Mouse (Mus musculus): Measurements from ENCODE around the gene Ocel1. TPM values are rescaled to one million over a fixed set of nuclear protein-coding genes. Genes with fewer than 3 reads are reported as not detected.

Ocel1 gene
- total and polyA plus RNA-seq, 3 experiments = 8.0 to 15.2 (median 12.4) TPM

DNA sequence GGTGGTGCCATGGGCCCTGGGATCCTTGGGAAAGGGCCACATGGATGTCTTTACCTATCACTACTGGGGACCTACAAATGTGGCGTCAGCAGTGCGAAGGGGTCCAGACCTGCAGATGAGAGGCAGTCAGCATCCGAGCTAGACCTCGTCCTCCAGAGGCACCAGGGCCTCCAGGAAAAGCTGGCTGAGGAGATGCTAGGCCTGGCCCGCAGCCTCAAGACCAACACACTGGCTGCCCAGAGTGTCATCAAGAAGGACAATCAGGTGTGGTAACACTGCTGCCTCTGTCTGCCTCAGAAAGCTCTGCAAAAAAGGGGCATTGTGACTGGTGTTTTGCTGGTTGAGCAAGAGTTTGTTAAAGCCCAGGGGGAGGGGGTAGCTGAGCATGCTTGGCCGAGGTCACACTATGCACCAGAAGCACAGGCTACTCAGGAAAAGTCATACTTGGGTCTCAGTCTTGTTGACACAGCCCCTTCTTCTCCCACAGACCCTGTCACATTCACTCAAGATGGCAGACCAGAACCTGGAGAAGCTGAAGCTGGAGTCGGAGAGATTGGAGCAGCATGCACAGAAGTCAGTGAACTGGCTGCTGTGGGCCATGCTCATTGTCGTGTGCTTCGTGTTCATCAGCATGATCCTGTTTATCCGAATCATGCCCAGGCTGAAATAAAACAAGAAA lies 1.9 kb upstream of the Ocel1 start:
- Histone ChIP-seq H3K4me3 (no peak overlapping the region), H3K9ac (ENCODE audit: low read depth, low read length) (no peak overlapping the region), H3K27ac (no peak overlapping the region; the same call in 1 of the 2 replicates), H3K79me2 (replicated peaks; ENCODE audit: control insufficient read depth, insufficient read depth, low read length) (no peaks in the 10 kb centered on the region), H3K27me3 (ENCODE audit: control insufficient read depth, insufficient read depth, low read length) (no peaks in the 10 kb centered on the region), H3K4me1 (ENCODE audit: control insufficient read depth, insufficient read depth, low read length) (peaks cover 5% of the 10 kb centered on the region), H3K36me3 (ENCODE audit: control insufficient read depth, insufficient read depth, low read length) (no peaks in the 10 kb centered on the region)
- no peak for DNase-seq
- intact Hi-C loops (cut with DNase I) = no loop called here
- WGBS = 91% methylated on average over 10 of the region's 10 CpGs
- no peak for TF ChIP-seq EP300 (IDR thresholded peaks at IDR 0.05; ENCODE audit: insufficient read depth, low read depth, low read length)
- TF ChIP-seq POLR2A (IDR thresholded peaks at IDR 0.05; ENCODE audit: insufficient read depth, low read depth, low read length) = no peak
- no peak for TF ChIP-seq CTCF (IDR thresholded peaks at IDR 0.05)

DNA sequence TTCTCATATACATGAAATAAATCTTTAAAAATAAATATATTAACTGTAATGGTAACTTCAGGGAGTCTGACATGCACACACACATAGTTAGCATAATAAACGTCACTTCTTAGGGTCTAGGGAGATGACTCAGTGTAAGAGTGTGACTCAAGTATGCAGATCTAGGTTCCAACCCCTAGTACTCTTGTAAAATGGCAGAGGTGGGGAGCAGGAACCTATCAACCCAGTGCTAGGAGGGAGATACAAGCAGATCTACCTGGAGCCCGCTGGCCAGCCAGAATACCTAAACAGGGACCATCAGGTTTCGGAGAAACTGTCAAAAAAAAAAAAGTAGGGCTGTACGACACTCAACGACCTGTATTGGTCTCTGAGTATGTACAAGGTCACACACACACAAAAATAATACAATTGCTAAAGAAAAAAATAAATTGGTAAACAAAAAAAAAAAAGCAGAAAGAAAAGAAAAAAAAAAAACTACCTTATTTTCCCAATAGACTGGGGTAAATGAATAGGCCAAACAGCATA lies 325 bp upstream of the Ocel1 start:
- TF ChIP-seq EP300 (IDR thresholded peaks at IDR 0.05; ENCODE audit: insufficient read depth, low read depth, low read length) = no peak
- no peak for TF ChIP-seq CTCF (IDR thresholded peaks at IDR 0.05)
- H3K27me3 ChIP-seq (ENCODE audit: control insufficient read depth, insufficient read depth, low read length) = no peaks in the 10 kb centered on the region
- H3K27ac ChIP-seq = peak overlapping the region; percentile 99
- peak overlapping the region; percentile 82 for H3K4me3 ChIP-seq
- H3K9ac ChIP-seq (ENCODE audit: low read depth, low read length) = 0 out of 2 replicates have a peak overlapping the region, but pooled peaks have one; percentile 10
- intact Hi-C loops (cut with DNase I) = loop anchor here (1.0 kb wide), 1 partner anchor 36 kb away; the partner anchor contains the start of gene Ankle1
- 17% methylated on average over 5 of the region's 5 CpGs for WGBS
- no peaks in the 10 kb centered on the region for H3K36me3 ChIP-seq (ENCODE audit: control insufficient read depth, insufficient read depth, low read length)
- no peaks in the 10 kb centered on the region for H3K79me2 ChIP-seq (replicated peaks; ENCODE audit: control insufficient read depth, insufficient read depth, low read length)
- peaks cover 7% of the 10 kb centered on the region for H3K4me1 ChIP-seq (ENCODE audit: control insufficient read depth, insufficient read depth, low read length)
- no peak for DNase-seq

DNA sequence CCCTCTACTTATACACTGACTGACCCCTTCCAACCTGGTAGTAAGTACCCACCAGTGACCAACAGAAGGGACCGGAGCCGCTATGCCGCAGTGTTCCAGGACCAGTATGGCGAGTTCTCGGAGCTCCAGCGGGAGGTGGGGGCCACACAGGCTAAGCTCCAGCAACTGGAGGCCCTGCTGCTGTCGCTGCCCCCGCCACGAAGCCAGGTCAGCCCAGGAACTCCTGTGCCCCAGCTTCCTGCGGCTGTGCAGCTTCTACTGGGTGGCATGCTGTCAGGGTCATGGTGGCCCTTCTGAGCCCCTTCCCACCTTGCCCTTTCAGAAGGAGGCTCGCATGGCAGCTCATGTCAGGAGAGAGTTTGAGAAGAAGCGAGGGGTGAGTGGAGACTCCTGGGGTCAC lies 1.3 kb downstream of the Ocel1 start:
- DNase-seq = no peak
- Histone ChIP-seq H3K36me3 (ENCODE audit: control insufficient read depth, insufficient read depth, low read length) (no peaks in the 10 kb centered on the region), H3K4me3 (no peak overlapping the region), H3K27ac (no peak overlapping the region), H3K9ac (ENCODE audit: low read depth, low read length) (no peak overlapping the region), H3K4me1 (ENCODE audit: control insufficient read depth, insufficient read depth, low read length) (peaks cover 7% of the 10 kb centered on the region), H3K27me3 (ENCODE audit: control insufficient read depth, insufficient read depth, low read length) (no peaks in the 10 kb centered on the region), H3K79me2 (replicated peaks; ENCODE audit: control insufficient read depth, insufficient read depth, low read length) (no peaks in the 10 kb centered on the region)
- TF ChIP-seq CTCF (IDR thresholded peaks at IDR 0.05) (no peak), POLR2A (IDR thresholded peaks at IDR 0.05; ENCODE audit: insufficient read depth, low read depth, low read length) (no peak), EP300 (IDR thresholded peaks at IDR 0.05; ENCODE audit: insufficient read depth, low read depth, low read length) (no peak)
- 87% methylated on average over 12 of the region's 12 CpGs for WGBS
- intact Hi-C loops (cut with DNase I) = no loop called here

DNA sequence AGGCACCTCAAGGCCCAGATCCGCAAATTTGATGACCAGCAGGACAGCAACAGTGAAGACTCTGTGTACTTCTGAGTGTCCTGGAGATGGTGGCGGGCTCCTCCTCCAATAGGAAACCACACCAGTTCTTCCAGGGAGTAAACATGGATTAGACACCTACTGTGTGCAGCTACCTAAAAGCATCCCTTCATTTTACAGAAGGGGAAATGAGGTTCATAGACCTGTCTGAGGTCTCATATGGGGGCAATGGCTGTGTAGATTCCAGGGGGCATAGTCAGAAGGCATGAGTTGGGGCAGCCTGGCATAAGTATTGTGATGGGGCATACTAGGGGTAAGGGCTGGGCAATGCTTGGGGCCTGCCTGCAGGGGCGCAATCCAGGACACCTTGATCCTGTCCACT lies 1.9 kb downstream of the Ocel1 start:
- intact Hi-C loops (cut with DNase I) = no loop called here
- 94% methylated on average over 3 of the region's 3 CpGs for WGBS
- Histone ChIP-seq H3K36me3 (ENCODE audit: control insufficient read depth, insufficient read depth, low read length) (no peaks in the 10 kb centered on the region), H3K4me1 (ENCODE audit: control insufficient read depth, insufficient read depth, low read length) (peaks cover 5% of the 10 kb centered on the region), H3K4me3 (no peak overlapping the region), H3K27ac (no peak overlapping the region), H3K9ac (ENCODE audit: low read depth, low read length) (no peak overlapping the region), H3K27me3 (ENCODE audit: control insufficient read depth, insufficient read depth, low read length) (no peaks in the 10 kb centered on the region), H3K79me2 (replicated peaks; ENCODE audit: control insufficient read depth, insufficient read depth, low read length) (no peaks in the 10 kb centered on the region)
- DNase-seq = no peak
- no peak for TF ChIP-seq CTCF (IDR thresholded peaks at IDR 0.05)
- TF ChIP-seq EP300 (IDR thresholded peaks at IDR 0.05; ENCODE audit: insufficient read depth, low read depth, low read length) = no peak
- no peak for TF ChIP-seq POLR2A (IDR thresholded peaks at IDR 0.05; ENCODE audit: insufficient read depth, low read depth, low read length)

DNA sequence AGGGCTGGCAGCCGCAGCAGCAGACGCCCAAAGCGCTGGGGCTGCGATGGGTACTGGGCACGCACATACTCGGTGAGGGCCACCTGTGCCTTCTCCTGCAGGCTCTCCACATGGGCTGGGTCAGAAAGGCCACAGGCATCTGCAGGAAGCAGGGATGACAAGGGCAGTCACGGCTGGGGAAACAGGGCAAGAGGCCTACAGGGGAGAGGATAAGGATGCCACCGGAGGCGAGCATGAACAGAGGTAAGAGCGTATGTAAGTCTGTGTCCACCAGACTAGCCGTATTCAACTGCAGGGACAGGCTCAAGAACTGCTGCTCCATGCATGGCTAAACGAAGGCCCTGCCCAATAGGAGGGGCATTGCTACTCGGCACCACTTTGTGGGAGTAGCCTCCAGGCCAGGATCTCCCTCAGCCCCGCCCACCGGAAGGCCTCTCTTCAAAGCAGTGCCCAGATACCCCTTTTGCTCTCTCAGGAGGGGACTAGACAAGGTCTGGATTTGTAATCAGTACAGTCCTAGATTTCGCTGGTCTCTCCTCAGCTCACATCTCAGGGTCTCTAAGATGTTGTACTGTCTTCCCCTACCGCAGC lies 3.6 kb downstream of the Ocel1 start:
- no peak overlapping the region for H3K9ac ChIP-seq (ENCODE audit: low read depth, low read length)
- no peak overlapping the region for H3K4me3 ChIP-seq
- DNase-seq = no peak
- TF ChIP-seq POLR2A (IDR thresholded peaks at IDR 0.05; ENCODE audit: insufficient read depth, low read depth, low read length) (0 out of 2 replicates have a peak, but pooled peaks have one; percentile 1), EP300 (IDR thresholded peaks at IDR 0.05; ENCODE audit: insufficient read depth, low read depth, low read length) (no peak)
- no peaks in the 10 kb centered on the region for H3K27me3 ChIP-seq (ENCODE audit: control insufficient read depth, insufficient read depth, low read length)
- intact Hi-C loops (cut with DNase I) = no loop called here
- no peak overlapping the region for H3K27ac ChIP-seq
- 74% methylated on average over 17 of the region's 17 CpGs for WGBS
- H3K36me3 ChIP-seq (ENCODE audit: control insufficient read depth, insufficient read depth, low read length) = no peaks in the 10 kb centered on the region
- H3K4me1 ChIP-seq (ENCODE audit: control insufficient read depth, insufficient read depth, low read length) = peaks cover 3% of the 10 kb centered on the region
- no peaks in the 10 kb centered on the region for H3K79me2 ChIP-seq (replicated peaks; ENCODE audit: control insufficient read depth, insufficient read depth, low read length)

Measured in heart, adult 2 months (tissue).